Mouse (Mus musculus) heart, postnatal 0 days (tissue): ENCODE results near the gene Kcnc3.

Source experiments
- CTCF ChIP-seq: IDR thresholded peaks from 2 replicates; pipeline ENCODE4 v1.5.1; 2016; ENCODE audit warnings: antibody characterized with exemption, control low read depth, low read depth
- EP300 ChIP-seq: IDR thresholded peaks from 2 replicates; pipeline ENCODE4 v1.6.1; 2016; ENCODE audit warnings: antibody characterized with exemption, low read depth

DNA sequence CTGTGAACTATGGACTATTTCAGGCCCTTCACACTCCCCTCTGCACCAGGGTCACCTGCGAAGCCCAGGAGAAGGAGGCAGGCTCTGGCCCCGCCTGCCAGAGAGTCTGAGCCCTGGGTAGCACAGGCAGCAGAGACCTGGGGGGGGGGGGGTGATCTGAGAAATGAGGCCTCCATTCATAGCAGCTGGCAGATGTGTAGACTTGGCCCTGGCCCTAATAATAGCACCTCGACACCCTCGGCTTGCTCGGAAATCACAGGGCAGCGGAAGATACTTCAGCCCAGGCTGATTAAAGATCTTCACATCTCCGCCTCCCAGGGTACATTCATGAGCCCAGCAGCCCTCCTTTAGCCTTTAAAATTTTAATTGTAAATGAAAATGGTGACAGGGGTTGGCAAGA lies 21.7 kb downstream of the Kcnc3 start:
- TF ChIP-seq EP300 = no peak
- no peak for TF ChIP-seq CTCF
